Mouse (Mus musculus): Measurements from ENCODE around the gene Nr1i2. TPM values are rescaled to one million over a fixed set of nuclear protein-coding genes. Genes with fewer than 3 reads are reported as not detected.

Nr1i2 gene
- polyA plus RNA-seq, 1 experiment, result not detected

DNA sequence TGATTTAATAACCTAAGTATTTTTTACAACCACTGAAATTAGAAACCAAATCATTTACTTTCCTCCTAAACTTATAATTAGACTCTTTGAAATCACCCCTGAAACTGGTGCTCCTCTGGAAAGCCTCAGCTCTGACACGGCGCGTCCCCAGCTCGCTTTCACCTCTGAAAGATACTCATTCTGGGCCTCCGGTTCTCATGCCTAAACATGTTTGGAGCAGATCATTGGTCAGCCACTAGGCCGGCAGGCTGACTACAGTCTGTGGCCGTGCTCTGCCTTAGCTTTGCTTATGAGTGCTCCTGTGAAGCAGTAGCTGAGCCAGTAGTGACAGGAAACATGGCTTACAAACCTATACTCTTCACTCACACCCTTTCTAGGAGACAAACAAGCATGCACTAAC is 89.4 kb downstream of the Nr1i2 start:
- no peaks in the 10 kb centered on the region for H3K4me1 ChIP-seq (ENCODE audit: control insufficient read depth, insufficient read depth, low read length)
- H3K27ac ChIP-seq (ENCODE audit: control insufficient read depth, insufficient read depth, low read depth, low read length, poor library complexity), result no peak overlapping the region
- TF ChIP-seq CTCF (IDR thresholded peaks at IDR 0.05; ENCODE audit: control insufficient read depth, insufficient read depth, low read length), result no peak
- no peak for TF ChIP-seq POLR2A (IDR thresholded peaks at IDR 0.05; ENCODE audit: borderline replicate concordance, control insufficient read depth, low read depth, low read length)
- 93% methylated on average over 7 of the region's 7 CpGs for WGBS
- H3K4me3 ChIP-seq (replicated peaks; ENCODE audit: control insufficient read depth, low read depth, low read length), result no peak overlapping the region

Other genes with a start within 250 kb of the Nr1i2 start
- 9.6 and 10.2 TPM in 2 replicates for gene Gsk3b, start 205.8 kb downstream of the Nr1i2 start, polyA plus RNA-seq (2011; ENCODE audit: insufficient read depth, insufficient read length, low replicate concordance, missing spikeins)
- not detected in 2 replicates for gene Maats1, start 47.3 kb upstream of the Nr1i2 start, polyA plus RNA-seq (2011; ENCODE audit: insufficient read depth, insufficient read length, low replicate concordance, missing spikeins)
- 219 and 283 TPM in 2 replicates for gene Cox17, start 52.2 kb upstream of the Nr1i2 start, polyA plus RNA-seq (2011; ENCODE audit: insufficient read depth, insufficient read length, low replicate concordance, missing spikeins)
- gene Gm21987, start 52.2 kb upstream of the Nr1i2 start, polyA plus RNA-seq (2011; ENCODE audit: insufficient read depth, insufficient read length, low replicate concordance, missing spikeins), result not detected in 2 replicates
- gene Popdc2, start 67.4 kb upstream of the Nr1i2 start, polyA plus RNA-seq (2011; ENCODE audit: insufficient read depth, insufficient read length, low replicate concordance, missing spikeins), result 12.5 and 20.9 TPM in 2 replicates
- gene Pla1a, start 138.3 kb upstream of the Nr1i2 start, polyA plus RNA-seq (2011; ENCODE audit: insufficient read depth, insufficient read length, low replicate concordance, missing spikeins), result 1.5 TPM in 1 of 2 replicates, not detected in the other
- gene Adprh, start 157.9 kb upstream of the Nr1i2 start, polyA plus RNA-seq (2011; ENCODE audit: insufficient read depth, insufficient read length, low replicate concordance, missing spikeins), result 5.1 and 19.3 TPM in 2 replicates
- 1.6 and 2.0 TPM in 2 replicates for gene Cd80, start 160.7 kb upstream of the Nr1i2 start, polyA plus RNA-seq (2011; ENCODE audit: insufficient read depth, insufficient read length, low replicate concordance, missing spikeins)
- 9.8 and 13.9 TPM in 2 replicates for gene Timmdc1, start 227.8 kb upstream of the Nr1i2 start, polyA plus RNA-seq (2011; ENCODE audit: insufficient read depth, insufficient read length, low replicate concordance, missing spikeins)

Measured in bone marrow, adult 2 months (tissue).